Mouse (Mus musculus) cerebellum, postnatal 36 days (tissue): ENCODE measurements around the gene Blvrb.

ENCODE experiments used
- DNase-seq, 2 experiments: peaks; one replicate each; pipeline ENCODE4 v3.0.0; 2021 to 2022; ENCODE audit warnings: mixed read lengths in 2 of 2

Blvrb gene

DNA sequence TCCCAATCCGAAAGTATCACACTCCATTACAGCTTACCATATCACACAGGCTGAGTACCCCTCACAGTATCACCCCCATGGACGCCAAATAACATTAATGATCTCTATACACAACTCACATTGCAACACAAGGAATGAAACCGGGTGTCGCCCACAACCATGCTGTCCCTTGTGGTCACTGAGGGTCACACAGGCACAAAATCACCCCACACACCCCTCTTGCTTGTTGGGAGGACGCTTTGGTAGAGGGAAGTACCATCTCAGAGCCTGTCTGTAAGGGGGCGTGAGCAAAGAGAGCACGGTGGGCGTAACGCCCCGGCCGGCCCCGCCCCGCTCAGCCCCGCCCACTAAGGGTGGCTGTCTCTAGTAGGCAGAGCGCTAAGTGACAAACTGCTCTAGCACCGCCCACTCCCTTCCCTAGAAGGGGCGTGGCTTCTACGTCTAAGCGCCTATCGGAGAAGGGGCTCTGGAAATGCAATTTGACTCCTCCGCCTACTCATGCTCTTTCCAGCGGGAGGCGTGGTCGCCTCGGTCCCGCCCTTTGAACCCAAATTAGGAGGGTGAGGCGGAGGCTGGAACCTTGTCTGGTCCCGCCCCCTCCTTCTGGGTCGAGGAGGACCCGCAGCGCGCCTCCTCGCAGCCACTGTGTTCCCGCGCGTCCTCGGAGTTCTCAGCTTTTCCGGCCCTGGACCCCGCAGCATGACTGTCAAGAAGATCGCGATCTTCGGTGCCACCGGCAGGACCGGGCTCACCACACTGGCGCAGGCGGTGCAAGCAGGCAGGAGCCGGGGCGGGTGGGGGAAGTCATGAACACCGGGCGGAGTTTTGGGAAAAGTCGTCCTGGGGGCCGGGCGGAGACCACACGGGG is at the start of gene Blvrb, which contains the start of gene Sptbn4:
Gene Blvrb, plus strand, starts transcription at position 560 of the 868 bp plus-strand sequence.
Gene Sptbn4, minus strand, starts transcription at position 268 of the 868 bp plus-strand sequence.
- peak; percentile 93 to 94 for DNase-seq

DNA sequence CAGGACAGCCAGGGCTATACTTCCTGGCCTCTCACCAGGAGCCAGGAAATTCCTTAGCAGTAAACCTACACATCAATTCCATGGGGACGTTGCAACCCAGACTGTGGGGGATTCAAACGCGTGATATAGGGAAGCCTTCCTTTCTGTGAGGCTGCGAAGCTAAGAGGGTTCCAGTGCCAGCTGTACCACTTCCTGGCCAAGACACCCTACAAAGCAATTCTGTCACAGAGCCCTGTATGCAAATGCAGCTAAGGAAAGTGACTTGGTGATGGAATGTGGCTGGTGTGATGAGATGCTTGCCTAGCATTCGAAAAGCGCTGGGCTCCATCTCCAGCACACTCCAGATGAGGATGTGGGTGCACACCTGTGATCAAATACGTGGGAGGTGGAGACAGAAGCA is 47.2 kb upstream of the Blvrb start:
- no peak for DNase-seq

DNA sequence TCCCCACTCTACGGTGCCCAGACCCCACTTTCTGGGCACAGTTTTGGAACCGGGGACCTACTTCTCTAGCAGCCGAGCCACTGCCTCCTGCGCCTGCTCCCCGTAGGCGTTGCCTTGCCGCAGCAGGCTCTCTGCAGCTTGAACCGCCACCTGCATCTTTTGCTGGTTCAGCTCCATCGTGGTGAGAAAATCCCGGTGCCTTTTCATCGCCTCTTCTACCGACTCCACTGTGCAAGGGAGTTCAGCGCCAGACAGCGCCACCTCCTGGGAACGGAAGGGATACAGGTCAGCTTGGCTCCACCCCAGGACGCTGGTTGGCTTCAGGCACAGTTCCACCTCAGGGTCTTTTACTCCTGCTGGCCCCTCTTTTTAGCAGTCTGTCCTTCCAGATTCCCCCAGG is 45.1 kb upstream of the Blvrb start:
- DNase-seq, result peak; percentile 88

DNA sequence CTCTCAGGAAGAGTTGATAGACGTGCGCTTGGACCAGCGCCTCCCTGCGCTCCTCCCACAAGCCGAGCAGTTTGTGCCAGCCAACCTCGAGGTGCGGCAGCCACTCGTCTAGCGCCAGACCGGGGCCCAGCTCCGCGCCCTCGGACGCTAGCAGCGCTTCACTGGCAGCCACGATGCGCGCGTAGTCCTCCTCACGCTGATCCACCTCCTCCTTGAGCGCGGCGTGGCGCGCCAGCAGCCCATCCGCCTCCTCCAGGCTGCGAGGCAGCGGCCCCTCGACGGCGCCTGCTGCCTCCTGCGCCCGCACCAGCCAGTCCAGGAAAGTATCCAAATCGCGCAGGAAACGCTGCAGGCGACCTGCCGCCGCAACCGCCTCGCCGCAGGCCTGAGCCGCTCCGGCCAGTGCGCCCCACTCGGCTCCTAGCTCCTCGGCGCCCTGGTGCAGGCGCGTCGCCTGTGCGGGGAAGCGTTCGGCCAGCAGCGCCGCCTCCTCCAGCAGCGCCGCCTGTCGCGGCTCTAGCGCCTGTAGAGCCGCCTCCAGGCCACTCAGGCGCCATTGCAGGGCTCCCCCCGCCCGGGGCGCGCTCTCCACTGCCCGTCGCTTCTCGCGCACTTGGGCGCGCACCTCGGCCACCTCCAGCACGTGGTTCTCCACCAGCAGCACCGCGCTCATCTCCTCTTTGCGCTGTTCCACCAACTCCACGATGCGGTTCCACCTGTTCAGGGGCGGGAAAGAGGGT is 43.4 kb upstream of the Blvrb start:
- peak in 1 of 2 experiments; percentile 20 for DNase-seq

DNA sequence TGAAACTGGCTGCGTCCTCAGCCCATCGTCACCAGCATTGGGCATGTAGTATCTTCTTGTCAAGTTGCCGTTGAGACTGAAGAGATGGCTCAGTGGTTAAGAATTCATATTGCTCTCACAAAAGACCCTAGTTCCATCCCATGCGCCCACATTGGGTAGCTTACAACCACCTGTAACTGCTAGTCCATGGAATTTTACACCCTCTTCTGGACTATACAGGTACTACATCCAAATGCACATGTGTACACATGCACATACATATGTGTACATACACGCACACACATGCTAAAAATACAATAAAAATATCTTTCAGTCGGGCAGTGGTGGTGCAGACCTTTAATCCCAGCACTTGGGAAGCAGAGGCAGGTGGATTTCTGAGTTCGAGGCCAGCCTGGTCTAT is 41.3 kb upstream of the Blvrb start:
- DNase-seq, result no peak

DNA sequence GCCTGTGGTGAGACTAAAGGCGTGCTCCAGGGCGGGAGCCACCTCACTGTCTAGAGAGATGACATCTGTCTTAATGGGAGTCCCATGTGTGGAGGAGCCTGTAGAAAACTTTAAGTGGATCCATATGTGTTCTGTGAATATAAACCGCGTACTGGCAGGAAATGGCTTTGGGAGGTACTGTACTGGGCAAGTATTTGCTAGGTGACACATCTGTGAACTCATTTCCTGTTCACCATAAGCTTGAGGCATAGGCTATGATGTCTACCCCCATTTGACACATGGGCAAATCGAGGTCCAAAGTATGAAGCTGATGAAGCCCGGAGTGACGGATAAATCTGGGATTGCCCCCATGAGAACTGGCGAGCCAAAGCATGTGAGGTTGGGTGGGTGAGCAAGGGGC is 40.0 kb upstream of the Blvrb start:
- DNase-seq, result no peak

DNA sequence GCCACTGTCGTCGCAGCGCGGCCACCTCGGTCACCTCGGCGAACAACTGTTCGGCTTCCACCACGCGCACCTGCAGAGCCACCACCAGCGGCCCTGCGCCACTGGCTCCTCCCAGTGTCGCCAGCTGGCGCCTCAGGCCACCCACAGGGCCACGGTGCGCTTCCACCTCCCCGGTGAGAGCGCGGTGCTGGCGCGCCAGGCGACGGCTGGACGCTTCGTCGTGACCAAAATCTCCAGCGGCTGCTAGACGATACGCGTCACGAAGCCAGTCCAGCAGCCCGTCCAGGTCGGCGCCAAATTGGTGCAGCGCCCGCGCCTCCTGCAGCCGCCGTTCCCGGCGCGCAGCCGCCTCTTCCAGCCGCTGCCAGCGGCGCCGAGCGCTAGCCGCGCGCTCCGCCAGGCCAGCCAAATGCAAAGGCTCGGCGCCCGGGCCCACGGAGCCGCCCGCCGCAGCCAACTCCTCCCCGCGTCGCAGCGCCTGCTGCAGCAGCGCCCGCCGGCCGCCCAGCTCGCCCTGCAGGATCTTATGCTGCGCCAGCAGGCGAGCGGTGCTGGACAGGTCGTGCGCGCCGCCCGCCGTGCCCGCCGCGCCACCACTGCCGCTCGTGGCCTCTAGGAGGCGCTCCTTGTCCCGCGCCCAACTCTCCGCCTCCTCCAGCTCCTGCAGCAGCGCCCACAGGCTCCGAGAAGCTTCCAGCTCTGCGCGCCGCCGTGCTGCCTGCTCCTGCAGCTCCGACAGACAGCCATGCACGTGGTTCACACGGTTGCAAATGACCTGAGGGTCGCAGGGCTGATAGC is 39.2 kb upstream of the Blvrb start:
- peak; percentile 89 to 90 for DNase-seq

DNA sequence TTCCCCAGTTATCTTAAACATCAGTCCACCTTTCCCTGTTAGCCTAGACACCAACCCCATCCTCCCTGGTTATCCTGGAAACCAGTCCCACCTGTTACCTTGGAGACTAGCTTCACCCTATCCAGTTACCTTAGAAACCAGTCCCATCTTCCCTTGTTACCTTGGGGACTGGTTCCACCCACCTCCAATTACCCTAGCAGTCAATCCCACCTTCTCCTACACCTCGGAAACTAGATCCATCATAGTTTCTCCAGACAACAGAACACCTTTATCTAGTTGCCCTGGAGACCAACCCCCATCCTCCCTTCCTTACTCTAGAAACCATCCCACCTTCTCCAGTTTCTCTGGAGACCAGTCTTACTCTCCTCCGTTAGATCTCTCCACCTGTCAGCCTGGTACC is 30.6 kb upstream of the Blvrb start:
- no peak for DNase-seq

DNA sequence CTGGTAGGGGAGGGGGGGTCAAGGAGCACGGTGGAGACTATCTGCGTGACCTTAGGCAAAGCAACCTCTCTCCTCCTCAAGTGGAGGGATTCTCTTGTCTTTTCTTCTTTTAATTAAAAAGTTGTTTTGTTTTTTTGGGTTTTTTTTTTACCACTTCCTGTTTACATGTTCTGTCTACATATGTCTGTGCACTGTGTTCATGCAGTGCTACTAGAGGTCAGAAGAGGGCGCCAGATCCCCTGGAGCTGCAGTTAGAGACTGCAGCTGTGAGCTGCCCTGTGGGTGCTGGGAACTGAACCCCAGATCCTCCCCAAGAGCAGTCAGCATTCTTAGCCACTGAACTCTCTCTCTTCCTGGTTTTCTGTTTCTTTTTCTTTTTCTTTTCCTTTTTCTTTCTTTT is 28.7 kb upstream of the Blvrb start:
- DNase-seq, result no peak

DNA sequence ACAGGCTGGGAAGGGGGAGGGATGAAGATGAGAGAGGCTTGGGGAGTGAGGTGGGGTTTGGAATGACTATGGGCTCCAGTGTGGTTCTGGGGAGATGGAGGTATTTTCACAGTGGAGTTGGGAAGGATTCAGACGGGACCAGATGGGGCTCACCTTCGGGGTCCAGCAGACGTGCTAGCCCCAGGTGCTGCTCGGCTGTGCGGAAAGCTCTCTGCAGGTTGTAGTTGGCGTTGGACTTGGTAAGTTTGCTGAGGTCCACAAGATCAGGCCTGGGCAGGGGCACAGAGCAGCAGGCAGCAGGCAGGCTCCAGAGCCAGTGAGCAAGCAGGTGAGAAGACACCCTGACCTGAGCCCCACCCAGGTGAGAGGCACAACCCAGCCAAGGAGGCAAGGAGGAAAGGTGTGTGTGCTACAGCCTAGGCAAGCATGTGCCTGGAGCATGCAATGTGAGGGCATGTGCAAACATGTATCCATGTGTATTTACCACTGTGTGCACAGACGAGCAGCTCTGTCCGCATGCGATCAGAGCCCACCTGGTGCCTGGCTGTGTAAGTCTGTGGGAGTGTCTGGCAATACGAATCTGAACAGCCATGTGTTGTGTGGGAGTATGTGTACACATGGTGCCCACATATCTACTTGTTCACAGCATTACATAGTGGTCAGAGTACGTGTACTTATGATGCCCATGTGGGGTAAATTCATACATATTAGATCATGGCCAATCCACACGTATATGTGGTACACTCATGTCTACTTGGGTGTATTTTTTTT is 24.0 kb upstream of the Blvrb start:
- DNase-seq, result no peak

DNA sequence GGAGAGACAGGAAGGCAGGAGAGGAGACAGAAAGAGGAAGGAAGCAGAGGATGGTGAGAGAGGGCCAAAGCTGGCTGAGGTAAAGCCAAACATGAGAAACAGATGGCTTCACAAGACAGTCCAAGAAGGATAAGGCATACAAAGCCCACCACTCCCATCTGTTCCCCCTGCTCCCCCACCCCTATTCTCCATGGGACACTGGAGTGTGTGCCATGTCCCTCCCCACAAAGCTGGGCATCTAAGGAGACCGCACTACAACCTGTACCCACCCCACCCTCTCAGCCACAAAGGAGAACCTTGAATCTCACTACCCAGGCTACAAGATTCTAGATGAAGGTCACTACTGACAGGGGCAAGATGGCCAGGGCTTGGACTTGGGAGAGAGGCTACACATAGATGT is 20.4 kb upstream of the Blvrb start:
- DNase-seq, result peak in 1 of 2 experiments; percentile 25

DNA sequence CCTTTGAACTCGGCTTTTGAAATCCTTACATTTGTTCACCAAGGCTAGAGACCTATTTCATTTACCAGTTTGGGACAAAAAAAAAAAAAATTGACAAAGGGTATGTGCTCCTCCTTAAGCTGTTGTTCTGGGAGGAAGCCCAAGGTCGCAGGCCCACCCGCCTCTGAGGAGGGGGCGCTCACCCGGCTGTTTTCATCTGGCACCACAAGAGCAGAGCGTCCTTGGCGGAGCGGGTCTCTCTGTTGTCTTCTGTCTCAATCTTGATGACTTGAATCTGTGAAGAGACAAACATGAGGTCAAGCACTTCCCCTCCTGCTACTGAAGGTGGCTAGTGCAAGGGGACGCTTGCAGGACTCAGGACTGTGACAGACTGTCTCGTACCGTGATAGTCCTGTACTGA is 19.8 kb upstream of the Blvrb start:
- no peak for DNase-seq

DNA sequence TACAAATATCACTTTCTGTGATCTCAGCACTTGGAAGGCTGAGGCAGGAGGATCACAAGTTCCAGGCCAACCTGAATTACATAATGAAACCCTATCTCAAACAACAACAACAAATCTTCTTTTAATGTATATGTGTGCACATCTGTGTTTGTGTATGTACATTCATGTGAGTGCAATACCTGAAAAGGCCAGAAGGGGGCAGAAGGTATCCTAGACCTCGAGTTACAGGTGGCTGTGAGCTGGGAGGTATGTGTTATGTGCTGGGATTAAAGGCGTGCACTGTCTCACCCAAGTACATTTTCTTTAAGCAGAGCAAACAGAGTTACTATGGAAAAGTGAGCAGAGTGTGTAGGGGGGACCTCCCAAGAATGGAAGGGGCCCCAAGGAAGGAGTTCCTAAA is 18.6 kb upstream of the Blvrb start:
- DNase-seq, result no peak

DNA sequence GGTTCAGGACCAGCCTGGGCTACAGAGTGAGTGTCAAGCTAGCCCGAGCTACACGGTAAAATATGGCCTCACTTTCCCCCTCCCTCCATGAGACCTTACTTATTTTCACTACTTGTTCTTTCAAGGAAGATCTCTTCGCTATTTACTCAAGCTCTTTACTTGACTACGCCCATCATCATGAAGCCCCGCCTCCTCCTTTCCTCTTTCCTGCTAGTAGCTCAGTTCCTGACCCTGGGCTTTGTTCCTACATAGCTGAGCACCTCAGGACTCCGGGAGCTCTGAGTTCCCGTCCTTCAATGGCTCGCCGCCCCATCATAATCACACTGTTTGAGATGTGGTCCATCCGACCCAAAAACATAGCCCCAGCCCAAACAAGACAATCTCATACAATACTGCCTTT is 14.4 kb upstream of the Blvrb start:
- no peak for DNase-seq

DNA sequence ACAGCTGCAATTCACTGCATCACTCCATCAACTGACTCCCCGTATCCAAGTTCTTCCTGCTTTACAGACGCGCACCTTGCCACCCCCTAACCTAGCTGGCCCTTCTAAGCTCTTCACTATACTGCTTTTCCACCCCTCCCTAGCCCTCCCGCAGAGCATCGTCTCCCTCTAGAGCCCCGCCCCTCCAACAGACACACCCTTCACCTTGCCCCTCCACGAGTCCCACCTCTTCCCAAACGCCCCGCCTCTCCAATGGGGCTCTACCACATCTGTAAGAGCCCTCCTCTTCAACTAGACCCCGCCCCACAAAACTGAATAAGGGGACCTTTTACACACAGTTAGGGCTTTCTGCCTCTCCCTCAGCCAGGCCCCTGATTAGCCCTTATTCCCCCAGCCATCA is 14.0 kb upstream of the Blvrb start:
- DNase-seq, result no peak

DNA sequence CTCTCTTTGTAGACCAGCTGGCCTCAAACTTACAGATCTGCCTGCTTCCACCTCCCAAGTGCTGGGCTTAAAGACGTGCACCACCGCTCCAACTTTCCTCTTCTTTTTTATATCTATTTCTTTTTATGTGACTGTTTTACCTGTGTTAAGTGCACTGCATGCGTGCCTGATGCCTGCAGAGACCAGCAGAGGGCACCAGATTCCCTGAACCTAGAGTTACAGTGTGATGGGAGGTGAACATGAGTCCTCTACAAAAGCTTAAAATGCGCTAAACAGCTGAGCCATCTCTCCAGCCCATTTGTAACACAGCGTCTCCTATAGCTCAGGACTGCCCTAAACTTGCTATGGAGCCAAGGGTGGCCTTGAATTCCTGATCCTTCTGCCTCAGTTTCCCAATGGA is 10.2 kb upstream of the Blvrb start:
- peak; percentile 20 for DNase-seq

DNA sequence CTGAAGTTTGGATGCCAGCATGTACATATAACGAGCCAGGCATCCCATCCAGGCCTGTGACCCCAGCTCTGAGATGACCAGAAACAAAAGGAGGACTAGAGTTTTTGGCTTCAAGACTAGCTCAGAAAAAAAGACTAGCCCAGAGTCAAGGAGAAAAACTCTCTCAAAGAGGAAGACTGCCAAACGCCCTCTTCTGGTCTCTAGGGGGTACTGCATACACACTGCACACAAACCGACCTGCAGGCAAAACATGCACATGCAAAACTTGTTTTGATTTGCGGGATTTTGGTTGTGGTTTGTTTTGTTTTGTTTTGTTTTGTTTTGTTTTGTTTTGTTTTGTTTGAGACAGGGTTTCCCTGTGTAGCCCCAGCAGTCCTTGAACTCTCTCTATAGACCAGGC is 7.8 kb upstream of the Blvrb start:
- no peak for DNase-seq

DNA sequence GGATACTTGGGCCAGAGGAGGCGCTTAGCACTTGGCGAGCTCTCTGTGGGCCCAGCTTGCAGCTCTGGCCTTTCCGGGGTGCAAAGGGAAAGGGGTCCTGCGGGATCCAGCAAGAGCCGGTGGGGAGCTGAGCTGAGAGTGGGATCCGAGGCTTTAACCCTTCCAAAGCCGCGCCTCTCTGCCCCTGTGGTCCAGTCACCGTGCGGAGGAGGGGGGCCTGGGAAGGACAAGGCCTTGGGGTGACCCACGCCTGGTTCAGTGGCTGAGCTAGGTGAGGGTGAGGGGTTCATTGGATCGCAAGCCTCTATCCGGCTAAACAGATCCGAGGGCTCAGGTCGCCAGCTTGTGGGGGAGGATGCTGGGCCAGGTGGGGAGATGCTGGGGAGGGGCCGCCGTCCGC is 1.7 kb upstream of the Blvrb start:
- DNase-seq, result peak in 1 of 2 experiments; percentile 33

DNA sequence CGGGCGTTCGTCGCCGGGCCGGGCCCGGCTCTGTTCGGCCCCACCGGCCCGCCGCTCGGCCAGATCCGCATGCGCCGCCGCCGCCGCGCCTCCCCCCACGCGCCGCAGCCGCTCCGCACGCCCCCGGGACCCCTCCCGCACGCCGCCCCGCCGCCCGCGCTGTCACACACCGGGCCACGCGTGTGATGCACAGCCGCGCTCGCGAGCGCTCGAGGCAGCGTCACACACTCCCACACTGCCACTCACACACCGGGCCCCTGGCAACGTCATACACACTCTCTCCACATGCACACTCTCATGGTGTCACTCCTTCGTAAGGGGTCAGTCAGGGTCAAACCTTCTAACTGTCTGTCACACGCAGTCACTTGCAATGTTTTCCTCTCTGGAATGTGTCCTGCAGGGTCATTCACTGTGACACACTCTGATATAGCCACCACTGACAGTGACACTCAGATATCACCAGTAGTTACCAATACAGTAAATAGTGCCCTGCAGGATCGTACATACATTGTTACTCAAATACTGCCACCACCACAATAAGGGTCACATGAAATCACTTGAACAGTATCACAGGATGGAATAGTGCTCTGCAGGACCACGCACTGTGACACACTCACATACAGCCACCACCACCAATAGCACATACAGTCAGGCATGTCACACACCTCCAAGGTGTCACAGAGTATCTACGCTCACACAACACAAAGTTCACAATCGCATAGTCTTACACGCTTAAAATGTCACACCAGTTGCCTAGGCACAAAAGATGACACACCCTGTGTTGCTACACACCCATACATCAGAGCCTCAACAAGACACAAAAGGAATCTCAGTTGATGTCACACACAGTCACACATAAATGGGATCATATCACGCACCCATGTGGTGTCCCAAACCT is 1.0 kb upstream of the Blvrb start:
- DNase-seq, result peak; percentile 58 to 69

DNA sequence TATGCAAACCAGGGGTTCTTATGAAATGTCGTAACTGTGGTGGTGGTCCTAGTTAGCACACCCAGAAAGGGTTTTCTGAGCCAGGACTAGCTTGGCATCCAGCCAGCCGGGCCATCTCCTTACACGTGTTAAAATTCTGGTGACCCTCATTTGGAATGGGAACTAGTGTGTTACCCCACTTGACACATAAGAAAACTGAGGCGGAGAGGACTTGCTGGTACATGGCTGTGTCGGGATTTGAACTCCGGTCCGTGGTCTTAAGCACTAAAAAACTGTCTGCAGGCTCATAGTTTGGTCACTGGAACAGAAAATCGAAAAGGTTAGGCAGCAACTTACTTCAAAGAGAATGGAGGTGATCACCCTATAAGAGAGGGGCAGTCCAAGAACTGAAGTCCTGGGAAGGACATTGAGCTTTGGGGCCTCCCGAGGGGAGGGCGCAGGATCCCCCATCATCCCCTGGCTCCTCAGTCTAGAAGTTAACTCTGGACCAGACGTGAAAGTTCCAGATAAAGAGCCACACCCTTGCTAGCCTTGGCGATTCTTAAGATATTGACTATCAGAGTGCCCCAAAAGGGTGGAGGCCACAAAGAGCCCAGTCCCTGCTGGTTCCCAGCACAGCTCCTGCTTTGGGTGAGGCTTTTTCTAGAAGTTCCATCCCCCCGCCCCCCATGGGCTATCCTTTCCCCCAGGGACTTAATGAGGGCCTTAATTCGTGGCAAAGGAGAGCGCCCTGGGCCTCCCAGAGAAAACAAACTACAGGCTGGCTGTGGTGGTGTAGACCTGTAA is 836 bp downstream of the Blvrb start:
- DNase-seq, result peak; percentile 39 to 42
